Mouse (Mus musculus): ENCODE data around the gene Iqschfp. TPM values are rescaled to one million over a fixed set of nuclear protein-coding genes. Genes with fewer than 3 reads are reported as not detected.

Gene Iqschfp
- polyA plus RNA-seq, 1 experiment from 2014 or later = 0.54 TPM

- H3K4me1 ChIP-seq = peaks cover 22% of the 10 kb centered on the region
- no peak overlapping the region for H3K9ac ChIP-seq
- H3K4me3 ChIP-seq = no peak overlapping the region
- H3K4me2 ChIP-seq = no peak overlapping the region
- ATAC-seq (ENCODE audit: insufficient number of reproducible peaks, low FRiP score, low TSS enrichment, low read depth) = no peak
- H3K9me3 ChIP-seq = no peaks in the 10 kb centered on the region
- 28% methylated on average over 8 of the region's 8 CpGs for WGBS
- no peak overlapping the region for H3K27ac ChIP-seq
- H3K36me3 ChIP-seq = no peaks in the 10 kb centered on the region
- 0 out of 2 replicates have a peak, but pooled peaks cover 14% of the 10 kb centered on the region for H3K27me3 ChIP-seq
Measured at GRCm38 (mm10) chr3:68590436-68590835, 698.4 kb downstream of the Iqschfp start.

- H3K4me3 ChIP-seq = no peak overlapping the region
- 76% methylated on average over 10 of the region's 10 CpGs for WGBS
- H3K4me1 ChIP-seq = peaks cover 15% of the 10 kb centered on the region
- H3K9ac ChIP-seq = no peak overlapping the region
- H3K27me3 ChIP-seq = 0 out of 2 replicates have a peak, but pooled peaks cover 14% of the 10 kb centered on the region
- H3K9me3 ChIP-seq = no peaks in the 10 kb centered on the region
- no peaks in the 10 kb centered on the region for H3K36me3 ChIP-seq
- H3K27ac ChIP-seq = no peak overlapping the region
- H3K4me2 ChIP-seq = no peak overlapping the region
- no peak for ATAC-seq (ENCODE audit: insufficient number of reproducible peaks, low FRiP score, low TSS enrichment, low read depth)
Measured at GRCm38 (mm10) chr3:68592575-68592974, 700.5 kb downstream of the Iqschfp start.

DNA sequence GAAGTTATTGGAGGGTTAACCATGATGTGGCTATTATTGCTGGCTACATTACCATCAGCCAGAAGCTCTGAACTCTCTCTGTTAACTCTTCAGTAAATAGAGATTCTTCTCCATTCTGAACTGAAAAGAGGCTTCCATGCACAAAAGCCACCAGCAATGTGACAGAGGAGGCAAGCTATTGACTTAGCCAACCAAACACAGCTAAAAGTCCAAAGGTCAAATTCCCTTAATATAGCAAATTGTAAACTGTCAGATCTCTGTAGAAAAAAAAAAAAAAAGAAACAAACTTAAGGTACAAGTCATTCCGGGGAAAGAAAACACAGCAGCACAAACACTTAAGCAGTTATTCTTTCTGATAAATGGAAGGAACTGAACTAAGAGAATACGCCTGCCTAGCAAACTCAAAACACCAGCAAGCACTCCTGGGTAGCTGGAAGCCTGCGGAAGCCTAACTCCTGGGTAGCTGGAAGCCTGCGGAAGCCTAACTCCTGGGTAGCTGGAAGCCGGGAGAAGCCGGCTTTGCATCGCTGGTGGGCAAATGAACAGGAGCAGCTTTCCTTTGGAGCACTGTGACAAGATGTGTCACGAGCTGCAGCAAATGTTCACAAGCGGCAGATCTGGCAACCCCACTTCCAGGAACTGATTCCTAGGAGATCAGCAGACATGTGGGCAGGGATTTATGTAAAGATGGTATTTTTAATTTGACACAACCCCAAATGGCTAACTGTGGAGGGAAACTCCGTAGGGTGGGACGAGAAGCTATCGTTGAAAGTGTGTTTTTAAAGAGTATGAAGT is 701.2 kb downstream of the Iqschfp start:
- ATAC-seq (ENCODE audit: insufficient number of reproducible peaks, low FRiP score, low TSS enrichment, low read depth) = no peak
- WGBS = 53% methylated on average over 12 of the region's 12 CpGs
- Histone ChIP-seq H3K9ac (no peak overlapping the region), H3K4me3 (no peak overlapping the region), H3K4me1 (peaks cover 15% of the 10 kb centered on the region), H3K27ac (no peak overlapping the region), H3K36me3 (no peaks in the 10 kb centered on the region), H3K27me3 (0 out of 2 replicates have a peak, but pooled peaks cover 14% of the 10 kb centered on the region), H3K9me3 (no peaks in the 10 kb centered on the region), H3K4me2 (no peak overlapping the region)

GRCm38 (mm10) chr3:68595316-68595925 is 703.4 kb downstream of the Iqschfp start:
- Histone ChIP-seq H3K27ac (no peak overlapping the region), H3K36me3 (no peaks in the 10 kb centered on the region), H3K4me3 (no peak overlapping the region), H3K9ac (no peak overlapping the region), H3K27me3 (0 out of 2 replicates have a peak, but pooled peaks cover 5% of the 10 kb centered on the region), H3K4me1 (peaks cover 12% of the 10 kb centered on the region), H3K4me2 (no peak overlapping the region), H3K9me3 (no peaks in the 10 kb centered on the region)
- ATAC-seq (ENCODE audit: insufficient number of reproducible peaks, low FRiP score, low TSS enrichment, low read depth) = 0 out of 2 replicates have a peak, but pooled peaks have one; percentile 24
- 34% methylated on average over 10 of the region's 10 CpGs for WGBS

- Histone ChIP-seq H3K9ac (no peak overlapping the region), H3K4me2 (no peak overlapping the region), H3K4me1 (peaks cover 7% of the 10 kb centered on the region), H3K36me3 (no peaks in the 10 kb centered on the region), H3K9me3 (no peaks in the 10 kb centered on the region), H3K27me3 (no peaks in the 10 kb centered on the region), H3K27ac (no peak overlapping the region), H3K4me3 (no peak overlapping the region)
- 90% methylated on average over 4 of the region's 4 CpGs for WGBS
- ATAC-seq (ENCODE audit: insufficient number of reproducible peaks, low FRiP score, low TSS enrichment, low read depth) = no peak
Measured at GRCm38 (mm10) chr3:68596938-68597337, 704.9 kb downstream of the Iqschfp start.

DNA sequence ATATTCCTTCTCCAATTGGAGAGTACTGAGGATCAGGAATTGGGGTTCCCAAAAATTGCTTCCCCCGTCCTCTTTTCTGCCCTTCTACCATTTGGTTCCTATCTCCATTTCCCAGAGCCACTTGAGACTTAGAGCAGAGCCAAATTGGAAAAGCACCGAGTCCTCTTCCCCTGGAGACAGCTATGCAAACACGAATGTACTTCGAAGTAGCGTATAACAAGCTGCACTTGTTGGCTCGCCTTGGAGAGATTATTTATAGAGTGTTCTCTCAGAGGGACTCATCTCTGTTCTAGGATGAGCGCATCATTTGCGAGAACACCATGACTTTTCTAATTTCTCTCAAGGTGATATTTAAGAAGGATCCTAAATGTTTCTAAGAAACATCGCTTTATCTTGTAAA is 710.9 kb downstream of the Iqschfp start:
- WGBS = 84% methylated on average over 9 of the region's 9 CpGs
- H3K9me3 ChIP-seq = no peaks in the 10 kb centered on the region
- H3K27me3 ChIP-seq = no peaks in the 10 kb centered on the region
- no peaks in the 10 kb centered on the region for H3K4me1 ChIP-seq
- no peak overlapping the region for H3K4me2 ChIP-seq
- no peaks in the 10 kb centered on the region for H3K36me3 ChIP-seq
- H3K9ac ChIP-seq = no peak overlapping the region
- ATAC-seq (ENCODE audit: insufficient number of reproducible peaks, low FRiP score, low TSS enrichment, low read depth) = no peak
- H3K4me3 ChIP-seq = no peak overlapping the region
- no peak overlapping the region for H3K27ac ChIP-seq

DNA sequence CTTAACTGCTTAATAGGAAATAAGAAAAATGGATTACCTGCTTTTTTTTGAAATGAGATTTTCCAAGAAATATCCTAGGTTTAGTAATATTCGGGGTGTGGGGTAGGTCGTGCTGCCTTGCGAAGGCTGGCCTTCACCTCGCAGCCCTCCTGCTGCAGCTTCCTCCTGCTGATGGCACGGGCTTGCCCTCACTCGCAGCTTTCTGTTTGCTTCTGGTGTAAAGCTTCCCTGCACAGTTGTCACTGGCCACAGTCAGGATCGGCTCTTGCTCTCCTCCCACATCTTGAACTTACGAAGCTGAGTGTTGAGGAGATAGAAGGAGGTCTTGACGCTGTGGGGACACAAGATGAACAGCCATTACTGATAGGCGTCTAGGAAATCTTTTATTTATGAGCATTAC is 712.4 kb downstream of the Iqschfp start:
- Histone ChIP-seq H3K4me3 (no peak overlapping the region), H3K9me3 (no peaks in the 10 kb centered on the region), H3K27ac (no peak overlapping the region), H3K9ac (no peak overlapping the region), H3K36me3 (no peaks in the 10 kb centered on the region), H3K4me1 (no peaks in the 10 kb centered on the region), H3K27me3 (no peaks in the 10 kb centered on the region), H3K4me2 (no peak overlapping the region)
- 68% methylated on average over 10 of the region's 10 CpGs for WGBS
- ATAC-seq (ENCODE audit: insufficient number of reproducible peaks, low FRiP score, low TSS enrichment, low read depth) = no peak

GRCm38 (mm10) chr3:68604962-68605361 is 712.9 kb downstream of the Iqschfp start:
- Histone ChIP-seq H3K4me2 (no peak overlapping the region), H3K36me3 (no peaks in the 10 kb centered on the region), H3K9ac (no peak overlapping the region), H3K27ac (no peak overlapping the region), H3K4me3 (no peak overlapping the region), H3K4me1 (peaks cover under 1% of the 10 kb centered on the region; the same call in 1 of the 2 replicates), H3K27me3 (no peaks in the 10 kb centered on the region), H3K9me3 (no peaks in the 10 kb centered on the region)
- no peak for ATAC-seq (ENCODE audit: insufficient number of reproducible peaks, low FRiP score, low TSS enrichment, low read depth)
- WGBS = 75% methylated on average over 10 of the region's 10 CpGs

DNA sequence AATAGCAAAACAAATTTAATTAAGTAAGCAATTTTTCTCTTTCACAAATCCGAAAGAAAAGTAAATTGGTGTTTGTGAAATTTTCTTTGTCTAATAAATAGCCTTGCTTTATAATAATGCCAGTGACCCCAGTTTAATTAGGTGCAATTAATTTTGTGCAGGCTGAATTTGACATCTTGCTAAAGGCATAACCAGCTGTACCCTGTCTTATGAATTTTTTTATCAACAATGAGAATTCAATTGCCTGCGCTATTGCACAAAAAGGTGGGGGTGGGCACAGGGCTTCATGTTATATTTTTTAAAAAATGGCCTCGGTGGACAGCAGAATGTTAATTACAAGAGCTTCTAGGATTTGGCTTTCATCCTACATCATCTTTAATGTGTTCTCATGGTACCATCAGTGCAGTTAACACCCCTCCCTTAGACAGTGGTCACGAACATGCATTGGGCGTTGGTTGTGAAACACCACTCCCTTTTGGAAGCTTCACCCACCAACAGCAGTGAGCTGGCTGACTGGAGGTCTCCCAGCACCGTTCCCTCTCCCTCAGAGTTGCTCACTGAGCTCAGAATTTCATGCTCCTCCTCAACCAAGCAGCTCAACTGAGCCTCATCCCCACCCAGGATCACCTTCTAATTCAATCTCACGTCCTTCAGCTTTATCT is 714.0 kb downstream of the Iqschfp start:
- 82% methylated on average over 7 of the region's 7 CpGs for WGBS
- Histone ChIP-seq H3K9ac (no peak overlapping the region), H3K4me2 (no peak overlapping the region), H3K4me1 (peaks cover 3% of the 10 kb centered on the region; the same call in 1 of the 2 replicates), H3K36me3 (no peaks in the 10 kb centered on the region), H3K27ac (no peak overlapping the region), H3K27me3 (no peaks in the 10 kb centered on the region), H3K4me3 (no peak overlapping the region), H3K9me3 (no peaks in the 10 kb centered on the region)
- ATAC-seq (ENCODE audit: insufficient number of reproducible peaks, low FRiP score, low TSS enrichment, low read depth) = no peak

- H3K27me3 ChIP-seq = no peaks in the 10 kb centered on the region
- no peaks in the 10 kb centered on the region for H3K9me3 ChIP-seq
- no peaks in the 10 kb centered on the region for H3K36me3 ChIP-seq
- H3K4me3 ChIP-seq = no peak overlapping the region
- 94% methylated on average over 8 of the region's 8 CpGs for WGBS
- no peak overlapping the region for H3K27ac ChIP-seq
- peaks cover 3% of the 10 kb centered on the region; the same call in 1 of the 2 replicates for H3K4me1 ChIP-seq
- H3K9ac ChIP-seq = no peak overlapping the region
- ATAC-seq (ENCODE audit: insufficient number of reproducible peaks, low FRiP score, low TSS enrichment, low read depth) = no peak
- H3K4me2 ChIP-seq = no peak overlapping the region
Measured at GRCm38 (mm10) chr3:68606730-68607129, 714.7 kb downstream of the Iqschfp start.

DNA sequence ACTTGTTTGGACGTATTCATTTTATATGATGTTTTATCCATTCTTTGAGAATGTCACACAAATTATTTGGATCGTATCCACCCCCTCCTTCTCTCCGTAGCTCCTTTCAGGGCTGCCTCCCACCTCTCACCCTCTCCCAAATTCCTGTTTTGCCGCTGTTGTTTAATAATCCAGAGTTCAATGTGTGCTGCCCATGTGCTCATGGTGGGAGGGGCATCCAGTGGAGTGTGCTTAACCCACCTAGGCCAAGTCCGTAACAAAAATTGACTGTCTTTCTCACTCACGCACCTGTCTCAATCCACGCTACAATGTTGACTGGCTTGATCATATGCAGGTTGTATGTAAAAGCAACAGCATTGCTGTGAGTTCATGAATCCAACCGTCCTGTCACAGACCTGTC is 715.3 kb downstream of the Iqschfp start:
- no peak for ATAC-seq (ENCODE audit: insufficient number of reproducible peaks, low FRiP score, low TSS enrichment, low read depth)
- H3K36me3 ChIP-seq = no peaks in the 10 kb centered on the region
- H3K4me1 ChIP-seq = peaks cover 3% of the 10 kb centered on the region; the same call in 1 of the 2 replicates
- H3K9me3 ChIP-seq = no peaks in the 10 kb centered on the region
- no peak overlapping the region for H3K4me3 ChIP-seq
- no peaks in the 10 kb centered on the region for H3K27me3 ChIP-seq
- WGBS = 84% methylated on average over 8 of the region's 8 CpGs
- H3K27ac ChIP-seq = no peak overlapping the region
- H3K9ac ChIP-seq = no peak overlapping the region
- H3K4me2 ChIP-seq = no peak overlapping the region
